Mouse (Mus musculus) erythroblast, adult 5-6 weeks (primary cell): ENCODE results near the gene Mpo. TPM values are rescaled to one million over a fixed set of nuclear protein-coding genes. Genes with fewer than 3 reads are reported as not detected.

Experiments
- total RNA-seq, 2 experiments: library from RNA; stranded (forward) in 1 of 2; stranded (reverse) in 1 of 2; fragments of 150-400 nt in 1 of 2; fragments of 200-764, 138-1000 nt in 1 of 2; gene quantifications; 2 replicates each; pipeline versions ENCODE4 v1.2.3 to v1.2.4; 2015 to 2017; ENCODE audit warnings: low replicate concordance in 2 of 2

Gene Mpo
- total RNA-seq, 2 experiments from 2014 or later, result 1,001 to 1,764 TPM

Other genes starting within 250 kb of the Mpo start
- gene Gm11492, start 226.9 kb upstream of the Mpo start, total RNA-seq (2015; ENCODE audit: low replicate concordance), result not detected in 2 replicates
- gene Gm11492, start 226.9 kb upstream of the Mpo start, total RNA-seq (2017; ENCODE audit: low replicate concordance), result not detected in 2 replicates
- gene Sept4, start 224.7 kb upstream of the Mpo start, total RNA-seq (2015; ENCODE audit: low replicate concordance), result not detected in 2 replicates
- 2.8 and 9.3 TPM in 2 replicates for gene Sept4, start 224.7 kb upstream of the Mpo start, total RNA-seq (2017; ENCODE audit: low replicate concordance)
- gene Mtmr4, start 201.4 kb upstream of the Mpo start, total RNA-seq (2015; ENCODE audit: low replicate concordance), result 4.0 and 4.2 TPM in 2 replicates
- gene Mtmr4, start 201.4 kb upstream of the Mpo start, total RNA-seq (2017; ENCODE audit: low replicate concordance), result 4.9 and 6.4 TPM in 2 replicates
- 0.38 TPM in 1 of 2 replicates, not detected in the other for gene Hsf5, start 176.4 kb upstream of the Mpo start, total RNA-seq (2015; ENCODE audit: low replicate concordance)
- gene Hsf5, start 176.4 kb upstream of the Mpo start, total RNA-seq (2017; ENCODE audit: low replicate concordance), result not detected in 2 replicates
- not detected in 2 replicates for gene Rnf43, start 130.9 kb upstream of the Mpo start, total RNA-seq (2015; ENCODE audit: low replicate concordance)
- 0.98 and 1.0 TPM in 2 replicates for gene Rnf43, start 130.9 kb upstream of the Mpo start, total RNA-seq (2017; ENCODE audit: low replicate concordance)
- gene Supt4a, start 56.0 kb upstream of the Mpo start, total RNA-seq (2015; ENCODE audit: low replicate concordance), result 133 and 166 TPM in 2 replicates
- 103 and 121 TPM in 2 replicates for gene Supt4a, start 56.0 kb upstream of the Mpo start, total RNA-seq (2017; ENCODE audit: low replicate concordance)
- gene Tspoap1, start 33.0 kb upstream of the Mpo start, total RNA-seq (2015; ENCODE audit: low replicate concordance), result 4.2 and 5.4 TPM in 2 replicates
- gene Tspoap1, start 33.0 kb upstream of the Mpo start, total RNA-seq (2017; ENCODE audit: low replicate concordance), result 5.4 and 16.6 TPM in 2 replicates
- not detected in 2 replicates for gene Lpo, start 34.7 kb downstream of the Mpo start, total RNA-seq (2015; ENCODE audit: low replicate concordance)
- not detected in 2 replicates for gene Lpo, start 34.7 kb downstream of the Mpo start, total RNA-seq (2017; ENCODE audit: low replicate concordance)
- gene Mks1, start 59.6 kb downstream of the Mpo start, total RNA-seq (2015; ENCODE audit: low replicate concordance), result 0.38 TPM in 1 of 2 replicates, not detected in the other
- gene Mks1, start 59.6 kb downstream of the Mpo start, total RNA-seq (2017; ENCODE audit: low replicate concordance), result 0.28 TPM in 1 of 2 replicates, not detected in the other
- 34.0 and 42.8 TPM in 2 replicates for gene Epx, start 82.0 kb downstream of the Mpo start, total RNA-seq (2015; ENCODE audit: low replicate concordance)
- gene Epx, start 82.0 kb downstream of the Mpo start, total RNA-seq (2017; ENCODE audit: low replicate concordance), result 31.1 and 53.2 TPM in 2 replicates
- not detected in 2 replicates for gene Olfr462, start 98.7 kb downstream of the Mpo start, total RNA-seq (2015; ENCODE audit: low replicate concordance)
- not detected in 2 replicates for gene Olfr462, start 98.7 kb downstream of the Mpo start, total RNA-seq (2017; ENCODE audit: low replicate concordance)
- gene Olfr463, start 103.8 kb downstream of the Mpo start, total RNA-seq (2015; ENCODE audit: low replicate concordance), result not detected in 2 replicates
- not detected in 2 replicates for gene Olfr463, start 103.8 kb downstream of the Mpo start, total RNA-seq (2017; ENCODE audit: low replicate concordance)
- not detected in 2 replicates for gene Olfr464, start 127.4 kb downstream of the Mpo start, total RNA-seq (2015; ENCODE audit: low replicate concordance)
- not detected in 2 replicates for gene Olfr464, start 127.4 kb downstream of the Mpo start, total RNA-seq (2017; ENCODE audit: low replicate concordance)
- gene Dynll2, start 194.0 kb downstream of the Mpo start, total RNA-seq (2015; ENCODE audit: low replicate concordance), result 2.1 and 2.5 TPM in 2 replicates
- gene Dynll2, start 194.0 kb downstream of the Mpo start, total RNA-seq (2017; ENCODE audit: low replicate concordance), result 3.2 and 7.8 TPM in 2 replicates